Mouse (Mus musculus): ENCODE measurements around the gene Abca4.
"Not testable (repeated sequence)": the region's sequence is repeated elsewhere in the genome, so short reads cannot be mapped to it uniquely, and the experiment has no call there.

Abca4 gene

GRCm38 (mm10) chr3:122058439-122059198, 14.4 kb downstream of the Abca4 start:
- in situ Hi-C loops (cut with MseI, MboI), result no loop called here

DNA sequence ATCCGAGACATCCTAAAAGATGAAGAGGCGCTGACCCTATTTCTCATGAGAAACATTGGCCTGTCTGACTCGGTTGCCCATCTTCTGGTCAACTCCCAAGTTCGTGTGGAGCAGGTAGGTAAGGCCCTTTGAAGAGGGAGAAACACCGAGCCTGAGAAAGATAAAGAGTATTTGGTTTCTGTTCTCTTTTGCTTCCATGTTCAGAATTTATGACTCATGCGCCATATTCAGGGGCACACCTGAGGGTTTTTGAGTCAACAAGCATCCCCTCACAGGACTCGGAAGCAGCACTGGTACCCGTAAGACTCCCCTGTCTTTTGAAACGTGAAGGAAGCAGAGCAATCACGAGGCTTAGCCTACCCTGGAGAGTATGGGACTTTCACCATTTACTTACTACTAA, 18.3 kb downstream of the Abca4 start:
- in situ Hi-C loops (cut with MseI, MboI), result no loop called here

GRCm38 (mm10) chr3:122064556-122065410, 20.5 kb downstream of the Abca4 start:
- in situ Hi-C loops (cut with MseI, MboI), result no loop called here

DNA sequence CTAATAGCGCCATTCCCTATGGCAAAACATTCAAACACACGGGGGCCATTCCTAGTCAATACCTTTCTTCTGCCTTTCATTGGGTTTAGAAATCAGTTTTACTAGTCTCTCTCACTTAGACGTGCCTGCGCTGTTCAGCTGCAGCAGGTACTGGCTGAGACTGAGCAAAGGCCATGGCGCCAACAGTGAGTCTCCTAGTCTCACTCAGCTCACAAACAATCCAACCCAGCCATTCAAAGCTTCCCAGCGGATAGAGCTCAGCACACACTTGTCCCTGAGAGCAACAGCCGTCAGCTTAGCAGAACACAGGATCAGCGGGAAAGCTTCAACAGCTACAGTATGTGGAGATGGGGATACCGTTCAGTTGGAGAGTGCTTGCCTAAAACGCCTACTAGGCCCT, 27.5 kb downstream of the Abca4 start:
- in situ Hi-C loops (cut with MseI, MboI), result no loop called here

DNA sequence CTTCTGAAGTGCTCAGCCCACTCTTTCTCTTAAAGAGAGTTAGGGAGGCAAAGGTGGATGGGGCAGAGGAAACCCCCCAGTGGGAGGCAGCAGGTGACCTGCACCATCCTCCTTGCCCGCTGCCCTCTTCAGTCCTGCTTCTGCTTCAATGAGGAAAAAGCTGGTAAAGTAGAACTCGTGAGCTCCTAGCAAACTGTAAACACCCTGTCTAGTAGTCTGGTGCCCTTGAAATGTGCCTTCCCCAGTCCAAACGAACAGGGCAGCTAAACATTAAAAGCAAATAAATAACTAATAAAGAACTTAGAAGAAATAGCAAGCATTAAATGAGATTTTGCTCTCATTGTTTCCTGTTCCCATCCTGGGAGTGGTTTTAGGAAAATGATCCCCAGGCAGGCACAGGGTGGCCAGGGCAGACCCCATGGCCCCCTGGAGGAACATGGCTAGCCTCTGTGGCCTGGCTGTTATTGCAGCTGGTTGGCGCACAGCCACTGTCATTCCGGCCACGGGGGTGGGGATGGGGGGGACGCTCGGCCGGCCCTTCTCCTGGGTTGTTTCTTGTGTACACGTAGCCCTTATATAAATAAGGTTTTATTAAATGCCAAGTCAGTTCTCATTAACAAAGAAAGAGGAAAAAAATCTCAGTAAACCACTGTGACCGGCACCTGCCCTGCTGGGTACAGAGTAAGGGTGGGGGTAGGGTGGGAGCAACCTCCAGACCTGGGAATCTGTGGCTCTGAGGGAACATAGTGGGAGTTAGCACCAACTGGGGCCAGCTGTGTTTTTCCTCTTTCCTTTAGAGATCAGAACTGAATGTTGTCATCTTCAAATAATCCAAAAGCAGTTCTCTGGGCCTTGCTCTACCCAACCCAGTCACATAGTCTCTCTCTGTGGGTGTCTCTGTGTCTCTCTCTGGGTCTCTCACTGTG, 28.7 kb downstream of the Abca4 start:
- in situ Hi-C loops (cut with MseI, MboI), result no loop called here

GRCm38 (mm10) chr3:122073595-122073994, 29.4 kb downstream of the Abca4 start:
- in situ Hi-C loops (cut with MseI, MboI), result no loop called here

DNA sequence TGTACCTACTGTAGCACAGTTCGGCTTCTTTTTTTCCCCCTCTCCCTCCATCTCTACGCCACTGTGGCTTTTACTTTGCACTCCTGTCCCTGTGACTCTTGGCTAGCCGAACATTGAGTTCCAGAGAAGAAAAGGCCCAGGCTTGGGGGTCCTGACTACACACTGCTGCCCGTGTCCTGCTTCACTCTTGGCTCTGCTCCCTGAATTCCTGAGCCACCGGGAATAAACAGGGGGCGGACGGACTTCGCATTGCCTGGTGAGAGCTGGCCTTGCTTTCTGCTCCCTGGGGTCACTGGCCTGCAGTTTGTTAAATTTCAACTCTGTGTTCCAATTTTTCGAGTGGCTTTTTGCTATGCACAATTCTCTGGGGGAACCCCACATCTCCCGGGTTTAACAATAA, 30.1 kb downstream of the Abca4 start:
- in situ Hi-C loops (cut with MseI, MboI), result no loop called here

GRCm38 (mm10) chr3:122078141-122078540, 33.9 kb downstream of the Abca4 start:
- in situ Hi-C loops (cut with MseI, MboI), result no loop called here

DNA sequence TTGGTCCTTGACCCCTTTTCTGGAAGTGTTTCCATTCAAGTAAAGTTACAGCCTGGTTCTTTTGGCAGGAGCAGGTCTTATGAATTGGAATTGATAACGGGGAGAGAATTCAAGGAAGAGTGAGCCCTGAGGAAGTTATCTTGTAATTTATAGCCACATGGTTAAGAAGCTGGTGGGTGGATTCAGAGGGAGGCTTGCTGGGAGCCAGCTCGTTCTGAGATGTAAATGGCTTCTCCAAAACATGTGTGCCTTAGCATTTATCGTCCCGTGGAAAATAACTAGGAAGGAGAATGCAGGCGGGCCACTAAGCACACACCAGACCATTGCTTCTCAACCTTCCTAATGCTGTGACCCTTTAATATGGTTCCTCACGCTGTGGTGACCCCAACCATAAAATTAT, 34.9 kb downstream of the Abca4 start:
- in situ Hi-C loops (cut with MseI, MboI), result no loop called here

DNA sequence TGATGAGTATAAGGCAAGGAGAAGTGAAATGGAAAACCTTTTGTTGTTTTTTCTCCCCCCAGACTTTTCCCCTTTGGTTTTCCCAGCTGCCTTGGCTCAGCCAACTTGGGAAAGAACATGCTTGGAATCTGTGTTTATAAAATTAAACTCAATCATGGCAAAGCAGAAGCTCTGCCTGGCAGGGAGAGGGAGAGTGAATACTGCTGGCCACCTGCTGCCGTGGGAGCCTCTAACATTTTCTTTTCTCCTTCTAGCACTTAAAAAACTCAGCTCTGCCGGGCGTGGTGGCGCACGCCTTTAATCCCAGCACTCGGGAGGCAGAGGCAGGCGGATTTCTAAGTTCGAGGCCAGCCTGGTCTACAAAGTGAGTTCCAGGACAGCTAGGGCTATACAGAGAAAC, 37.4 kb downstream of the Abca4 start:
- in situ Hi-C loops (cut with MseI, MboI), result not testable (repeated sequence)

- in situ Hi-C loops (cut with MseI, MboI), result no loop called here
These were observed 38.1 kb downstream of the Abca4 start for GRCm38 (mm10) chr3:122082338-122082737.

- in situ Hi-C loops (cut with MseI, MboI), result no loop called here
These were observed 41.1 kb downstream of the Abca4 start for GRCm38 (mm10) chr3:122085157-122085989.

- in situ Hi-C loops (cut with MseI, MboI), result no loop called here
These were observed 43.9 kb downstream of the Abca4 start for GRCm38 (mm10) chr3:122088054-122088681.

- in situ Hi-C loops (cut with MseI, MboI), result no loop called here
These were observed 46.1 kb downstream of the Abca4 start for GRCm38 (mm10) chr3:122090338-122090737.

DNA sequence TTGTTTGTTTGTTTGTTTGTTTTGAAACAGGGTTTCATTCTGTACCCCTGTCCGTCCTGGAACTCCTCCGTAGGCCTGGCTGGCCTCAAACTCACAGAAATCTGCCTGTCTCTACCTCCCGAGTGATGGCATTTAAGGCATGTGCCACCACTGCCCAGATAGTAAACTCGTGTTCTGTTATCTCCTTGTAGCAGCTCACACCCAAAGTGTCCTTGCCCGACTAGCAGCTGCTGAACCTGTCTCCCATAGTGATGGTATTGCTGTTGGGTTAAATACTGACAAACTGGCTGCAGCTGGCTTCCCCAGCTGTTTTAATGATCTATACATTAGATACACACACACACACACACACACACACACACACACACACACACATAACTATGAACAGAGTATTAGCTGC, 55.5 kb downstream of the Abca4 start:
- in situ Hi-C loops (cut with MseI, MboI), result loop anchor here (5.0 to 10.0 kb wide), 2 partner anchors 132 to 135 kb away; no protein-coding TSS in a partner anchor

DNA sequence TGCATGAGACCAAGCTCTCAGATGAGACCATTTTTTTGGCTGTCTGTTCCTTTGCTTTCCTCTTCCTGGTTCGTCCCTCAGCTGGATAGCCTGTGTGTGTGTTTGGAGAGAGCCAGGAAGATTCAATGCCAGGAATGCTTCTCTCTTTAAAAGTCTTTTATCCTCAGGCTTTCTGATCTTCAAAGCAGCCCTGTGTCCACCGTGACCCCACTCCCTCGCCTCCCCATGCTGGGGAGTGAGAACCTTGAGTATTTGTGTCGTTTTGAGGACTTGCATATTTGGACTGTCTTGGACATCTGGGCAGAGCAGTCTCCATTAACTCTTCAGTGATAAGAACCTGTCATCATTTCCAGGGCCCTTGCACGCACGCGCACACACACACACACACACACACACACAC, 57.8 kb downstream of the Abca4 start:
- in situ Hi-C loops (cut with MseI, MboI), result loop anchor here (5.0 to 10.0 kb wide), 2 partner anchors 135 to 137 kb away; no protein-coding TSS in a partner anchor

DNA sequence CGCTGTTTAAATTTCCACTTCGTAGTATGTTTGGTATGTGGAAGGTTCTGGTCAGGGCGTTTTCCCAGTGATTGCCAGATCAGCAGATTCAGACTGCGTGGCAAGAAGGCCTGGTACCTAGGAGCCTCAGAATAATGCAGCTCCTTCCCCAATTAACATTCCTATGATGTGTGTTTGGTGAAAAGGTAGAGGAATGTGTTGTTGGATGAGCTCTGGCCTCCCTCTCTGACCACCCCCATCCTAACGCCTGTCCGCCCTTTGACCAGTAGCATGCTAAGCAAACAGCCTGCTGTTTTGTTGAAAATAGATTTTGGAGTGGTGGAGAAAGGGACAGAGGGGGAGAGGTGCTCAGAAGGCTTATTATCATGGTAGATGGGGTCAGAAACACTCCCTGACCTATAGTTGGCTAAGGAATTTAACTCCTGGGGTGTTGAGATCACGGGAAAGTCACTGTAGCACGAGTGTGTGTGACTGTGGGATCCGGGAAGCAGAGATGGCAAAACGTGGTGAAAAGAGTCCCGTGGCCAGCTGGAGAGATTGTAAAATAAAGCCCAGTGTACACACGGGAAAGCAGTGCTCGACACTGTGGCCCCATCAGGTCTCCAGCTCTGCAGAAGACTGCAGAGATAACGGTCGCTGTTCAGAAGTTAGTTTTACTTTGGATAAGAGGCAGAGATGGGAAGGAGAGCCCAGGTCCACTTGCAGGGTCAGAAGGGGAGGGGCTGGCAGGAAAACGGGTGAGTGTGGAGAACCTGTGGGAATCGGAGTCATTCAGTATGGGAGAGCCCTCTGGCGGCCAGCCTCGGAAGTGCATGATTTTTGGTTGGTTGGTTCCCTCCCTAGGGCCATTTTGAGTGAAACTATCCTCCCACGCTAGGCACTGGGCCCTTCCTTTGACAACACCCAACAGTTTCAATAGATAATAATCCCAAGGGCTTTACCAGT, 59.9 kb downstream of the Abca4 start:
- in situ Hi-C loops (cut with MseI, MboI), result loop anchor here (5.0 to 10.0 kb wide), 2 partner anchors 137 to 139 kb away; no protein-coding TSS in a partner anchor

GRCm38 (mm10) chr3:122106920-122107319, 62.7 kb downstream of the Abca4 start:
- in situ Hi-C loops (cut with MseI, MboI), result loop anchor here in 1 of 2 experiments (10.0 kb wide), 1 partner anchor 142 kb away; no protein-coding TSS in a partner anchor
